Mouse (Mus musculus) olfactory bulb, adult 2 months (tissue): ENCODE results near the gene Ncapd2.

Experiments
- CTCF ChIP-seq: fragments of 200-500 bp; IDR thresholded peaks from 2 replicates; pipeline ENCODE4 v1.5.1; 2012; ENCODE audit warnings: low read depth, mild to moderate bottlenecking, low read length, moderate library complexity; ENCODE audit not compliant: insufficient read depth
- POLR2A ChIP-seq: fragments of 200-500 bp; IDR thresholded peaks from 2 replicates; pipeline ENCODE4 v1.6.1; 2012; ENCODE audit warnings: mild to moderate bottlenecking, low read depth, low read length, moderate library complexity; ENCODE audit not compliant: insufficient read depth

- TF ChIP-seq POLR2A (no peak), CTCF (no peak)
Measured at GRCm38 (mm10) chr6:125166861-125167650, 24.4 kb downstream of the Ncapd2 start.
